Mouse (Mus musculus): ENCODE results near the gene Cnot10. TPM values are rescaled to one million over a fixed set of nuclear protein-coding genes. Genes with fewer than 3 reads are reported as not detected.
A peak's percentile ranks its signal among the peaks of the same experiment; 100 is the strongest.

Cnot10 gene
- polyA plus RNA-seq (2015; fragmentation: Nextera tagmentation; extraction: Ambion mirVana): 64.4 and 64.7 TPM in 2 replicates

DNA sequence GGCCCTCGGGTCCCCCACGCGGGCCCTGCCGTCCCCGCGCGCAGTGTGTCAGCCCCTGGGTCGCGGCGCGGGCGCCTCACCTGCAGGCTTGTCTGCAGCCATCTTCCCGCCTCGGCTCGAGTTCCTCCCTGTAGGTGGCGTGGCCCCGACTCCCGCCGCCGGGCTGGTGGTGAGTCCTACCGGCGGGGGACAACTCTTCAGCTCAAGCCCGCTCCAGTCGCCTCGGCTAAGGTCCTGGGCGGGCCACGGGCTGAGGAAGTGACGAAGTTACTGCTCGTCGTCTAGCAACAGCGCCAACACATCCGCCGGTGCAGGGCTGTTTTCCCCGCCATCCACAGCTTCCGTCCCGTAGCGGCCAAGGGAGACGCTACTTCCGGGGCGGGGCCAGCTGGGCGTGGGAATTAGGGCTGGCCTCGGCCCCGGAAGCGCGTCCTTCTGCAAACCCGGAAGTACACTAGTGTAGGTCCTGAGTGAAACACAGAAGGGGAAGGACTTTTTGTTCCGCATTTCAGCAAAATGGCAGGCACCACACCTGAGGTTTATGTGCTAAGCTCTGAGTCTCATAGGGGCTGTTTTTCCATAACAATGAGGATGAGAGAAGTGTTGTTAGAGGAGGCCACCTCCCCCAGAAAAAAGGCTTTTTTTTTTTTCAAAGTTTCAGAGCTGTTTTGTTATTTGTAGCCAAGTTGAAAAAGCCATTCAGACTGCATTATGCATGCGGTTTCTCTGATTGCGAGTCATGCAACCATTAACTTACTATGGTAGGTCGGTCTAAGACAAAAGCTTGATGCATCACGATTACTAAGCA lies at the start of gene Cnot10:
Gene Cnot10 (minus strand): TSS at position 346 of the 808 bp plus-strand sequence.
- H3K4me3 ChIP-seq (ENCODE audit: low read length): peak within 1 kb of the TSS; percentile 79

DNA sequence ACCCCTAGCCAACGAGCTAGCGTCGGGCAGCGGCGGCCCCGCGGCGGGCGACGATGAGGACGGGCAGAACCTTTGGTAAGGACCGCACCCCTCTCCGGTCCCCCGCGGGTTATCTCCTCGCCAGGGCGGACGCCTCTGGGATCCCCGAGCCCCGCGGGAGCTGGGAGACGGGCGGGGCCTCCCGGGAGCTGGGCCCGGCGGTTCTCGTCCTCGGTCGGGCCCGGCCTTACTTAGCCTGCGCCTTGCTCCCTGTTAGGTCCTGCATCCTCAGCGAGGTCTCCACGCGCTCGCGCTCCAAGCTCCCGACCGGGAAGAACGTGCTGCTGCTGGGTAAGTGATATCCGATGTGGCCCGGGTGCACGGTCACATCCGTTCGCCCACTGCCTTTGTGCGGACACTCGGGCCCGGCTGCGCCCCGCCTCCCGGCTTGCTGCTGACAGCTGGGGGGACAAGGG lies 49.0 kb upstream of the Cnot10 start:
- peak; percentile 67 for ATAC-seq (ENCODE audit: low read depth)

More for the DNA sequence above, at the start of gene Cnot10:
- Histone ChIP-seq H3K36me3 (ENCODE audit: control insufficient read depth, insufficient read depth, low read length) (no peaks in the 10 kb centered on the region), H3K4me1 (replicated peaks; ENCODE audit: control insufficient read depth, insufficient read depth, low read length) (peaks cover 11% of the 10 kb centered on the region), H3K27ac (ENCODE audit: low read length) (peak within 1 kb of the TSS; percentile 89), H3K9ac (ENCODE audit: low read length) (peak within 1 kb of the TSS; percentile 90), H3K4me2 (ENCODE audit: low read depth, low read length) (peak within 1 kb of the TSS; percentile 93), H3K27me3 (ENCODE audit: control insufficient read depth, insufficient read depth, low read depth, low read length) (peaks cover 11% of the 10 kb centered on the region), H3K9me3 (ENCODE audit: control insufficient read depth, low read length) (no peaks in the 10 kb centered on the region)
- WGBS: 4% methylated on average over 51 of the region's 51 CpGs
- ATAC-seq (ENCODE audit: low read depth): peak; percentile 99

DNA sequence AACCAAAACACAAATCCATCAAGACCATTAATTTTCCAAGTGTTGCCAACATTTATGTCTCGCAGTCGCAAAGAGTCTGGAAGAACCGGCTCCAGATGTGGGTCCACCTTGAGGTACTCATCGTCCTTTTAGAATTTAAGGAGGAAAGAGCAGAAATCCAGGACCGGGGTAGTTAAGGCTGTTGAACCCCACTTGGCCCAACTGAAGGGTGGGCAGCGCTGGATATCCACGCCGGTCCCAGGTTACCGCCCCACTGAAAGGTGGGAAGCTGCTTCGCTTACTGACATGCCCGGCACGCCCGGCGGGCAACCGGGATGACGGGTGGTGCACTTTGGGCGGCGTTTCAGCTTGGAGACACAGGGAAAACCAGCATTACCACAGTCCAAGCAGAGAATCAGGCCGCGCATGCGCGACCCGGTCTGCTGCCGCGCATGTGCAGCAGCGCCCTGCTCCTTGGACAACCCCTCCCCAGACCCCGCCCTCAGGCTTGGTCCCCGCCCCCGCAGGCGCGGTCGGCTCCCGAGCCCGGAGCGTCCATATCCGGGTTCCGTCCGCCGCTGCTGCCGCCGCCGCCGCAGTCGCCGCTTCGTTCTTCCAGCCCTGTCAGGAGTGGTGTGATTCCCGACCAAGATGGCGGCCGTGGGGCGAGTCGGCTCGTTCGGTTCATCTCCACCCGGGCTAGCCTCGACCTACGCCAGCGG lies 48.4 kb upstream of the Cnot10 start, which contains the start of gene Dync1li1:
Gene Dync1li1 (plus strand): TSS at position 539 of the 701 bp plus-strand sequence.
- H3K4me2 ChIP-seq (ENCODE audit: low read depth, low read length): peak within 1 kb of the TSS; percentile 86
- under 1% methylated on average over 52 of the region's 57 CpGs for WGBS
- H3K4me3 ChIP-seq (ENCODE audit: low read length): peak within 1 kb of the TSS; percentile 96
- peak within 1 kb of the TSS; percentile 95 for H3K9ac ChIP-seq (ENCODE audit: low read length)
- peaks cover 18% of the 10 kb centered on the region for H3K4me1 ChIP-seq (replicated peaks; ENCODE audit: control insufficient read depth, insufficient read depth, low read length)
- H3K27ac ChIP-seq (ENCODE audit: low read length): peak within 1 kb of the TSS; percentile 84
- H3K36me3 ChIP-seq (ENCODE audit: control insufficient read depth, insufficient read depth, low read length): no peaks in the 10 kb centered on the region; the same call in 1 of the 2 replicates
- ATAC-seq (ENCODE audit: low read depth): peak; percentile 98
- H3K9me3 ChIP-seq (ENCODE audit: control insufficient read depth, low read length): no peaks in the 10 kb centered on the region
- H3K27me3 ChIP-seq (ENCODE audit: control insufficient read depth, insufficient read depth, low read depth, low read length): no peaks in the 10 kb centered on the region

More for the DNA sequence above, 49.0 kb upstream of the Cnot10 start:
- peaks cover 18% of the 10 kb centered on the region for H3K4me1 ChIP-seq (replicated peaks; ENCODE audit: control insufficient read depth, insufficient read depth, low read length)
- H3K36me3 ChIP-seq (ENCODE audit: control insufficient read depth, insufficient read depth, low read length): no peaks in the 10 kb centered on the region; the same call in 1 of the 2 replicates
- H3K9ac ChIP-seq (ENCODE audit: low read length): peak overlapping the region; percentile 95
- under 1% methylated on average over 49 of the region's 50 CpGs for WGBS
- H3K27ac ChIP-seq (ENCODE audit: low read length): peak overlapping the region; percentile 84
- no peaks in the 10 kb centered on the region for H3K9me3 ChIP-seq (ENCODE audit: control insufficient read depth, low read length)
- no peaks in the 10 kb centered on the region for H3K27me3 ChIP-seq (ENCODE audit: control insufficient read depth, insufficient read depth, low read depth, low read length)
- H3K4me2 ChIP-seq (ENCODE audit: low read depth, low read length): peak overlapping the region; percentile 86
- H3K4me3 ChIP-seq (ENCODE audit: low read length): peak overlapping the region; percentile 96

DNA sequence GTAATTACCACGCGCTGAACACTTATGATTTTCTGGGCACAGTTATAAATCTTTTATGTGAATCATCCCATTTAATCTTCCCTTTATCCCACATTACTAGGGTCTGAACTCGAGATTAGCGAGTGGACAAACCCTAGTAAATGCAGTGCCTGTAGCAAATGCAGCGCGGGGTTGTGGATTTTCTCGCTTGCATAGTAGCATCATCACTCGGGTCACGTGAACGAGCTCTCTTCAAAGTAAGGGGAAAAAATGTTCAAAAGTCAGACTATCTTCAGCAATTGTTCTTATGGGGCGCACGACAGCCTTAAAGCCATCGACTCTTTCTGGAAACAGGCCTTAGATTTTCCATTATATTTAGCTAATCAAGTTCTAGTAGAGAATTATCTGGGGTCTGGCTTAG lies 47.7 kb upstream of the Cnot10 start:
- peak overlapping the region; percentile 96 for H3K4me3 ChIP-seq (ENCODE audit: low read length)
- no peaks in the 10 kb centered on the region; the same call in 1 of the 2 replicates for H3K36me3 ChIP-seq (ENCODE audit: control insufficient read depth, insufficient read depth, low read length)
- ATAC-seq (ENCODE audit: low read depth): no peak
- H3K27ac ChIP-seq (ENCODE audit: low read length): no peak overlapping the region
- 68% methylated on average over 13 of the region's 13 CpGs for WGBS
- H3K27me3 ChIP-seq (ENCODE audit: control insufficient read depth, insufficient read depth, low read depth, low read length): no peaks in the 10 kb centered on the region
- peaks cover 18% of the 10 kb centered on the region for H3K4me1 ChIP-seq (replicated peaks; ENCODE audit: control insufficient read depth, insufficient read depth, low read length)
- no peaks in the 10 kb centered on the region for H3K9me3 ChIP-seq (ENCODE audit: control insufficient read depth, low read length)
- H3K4me2 ChIP-seq (ENCODE audit: low read depth, low read length): peak overlapping the region; percentile 75
- H3K9ac ChIP-seq (ENCODE audit: low read length): peak overlapping the region; percentile 80; the same call in 1 of the 2 replicates

DNA sequence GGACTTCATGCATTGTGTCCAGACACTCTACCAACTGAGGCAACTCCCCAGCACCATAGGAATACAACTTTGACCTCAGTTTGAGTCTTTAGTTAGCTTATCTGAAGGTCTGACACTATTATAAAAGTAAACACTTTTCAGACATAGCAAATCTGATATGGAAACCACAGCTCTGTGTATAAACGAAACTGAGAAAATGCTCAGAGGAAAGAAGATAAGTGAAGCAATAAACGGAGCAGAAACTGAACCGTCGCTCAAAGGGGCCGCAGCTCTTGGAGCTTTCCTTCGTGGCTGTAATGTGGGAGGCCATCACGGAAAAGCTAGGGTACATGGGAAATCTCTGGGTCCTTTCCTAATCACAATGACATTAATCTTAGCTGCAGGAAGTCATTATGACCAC lies 46.3 kb upstream of the Cnot10 start:
- WGBS: 62% methylated on average over 7 of the region's 7 CpGs
- no peaks in the 10 kb centered on the region for H3K9me3 ChIP-seq (ENCODE audit: control insufficient read depth, low read length)
- no peaks in the 10 kb centered on the region for H3K36me3 ChIP-seq (ENCODE audit: control insufficient read depth, insufficient read depth, low read length)
- H3K27ac ChIP-seq (ENCODE audit: low read length): no peak overlapping the region
- H3K4me1 ChIP-seq (replicated peaks; ENCODE audit: control insufficient read depth, insufficient read depth, low read length): peaks cover 18% of the 10 kb centered on the region
- no peak overlapping the region for H3K4me2 ChIP-seq (ENCODE audit: low read depth, low read length)
- ATAC-seq (ENCODE audit: low read depth): no peak
- H3K4me3 ChIP-seq (ENCODE audit: low read length): no peak overlapping the region
- H3K27me3 ChIP-seq (ENCODE audit: control insufficient read depth, insufficient read depth, low read depth, low read length): no peaks in the 10 kb centered on the region
- H3K9ac ChIP-seq (ENCODE audit: low read length): no peak overlapping the region

DNA sequence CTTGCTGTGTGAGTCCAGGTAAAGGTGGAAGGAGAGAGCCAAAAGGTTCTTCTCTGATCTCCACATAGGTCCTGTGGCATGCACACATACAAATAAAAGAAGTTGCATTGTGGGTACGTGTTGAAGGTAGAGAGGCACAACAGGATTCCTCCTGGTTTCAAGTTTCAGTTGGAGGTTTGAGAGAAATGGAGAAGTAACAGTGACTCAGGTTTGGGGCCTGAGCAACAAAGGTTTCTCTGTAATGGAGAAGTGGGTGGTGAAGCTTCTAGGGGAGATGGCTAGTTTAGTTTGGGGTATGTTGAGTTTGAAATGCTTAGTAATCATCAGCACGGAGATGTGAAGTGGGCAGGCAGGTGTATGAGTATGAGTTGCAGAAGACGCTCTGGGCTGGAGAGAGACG lies 42.2 kb upstream of the Cnot10 start:
- H3K9ac ChIP-seq (ENCODE audit: low read length): no peak overlapping the region
- WGBS: 69% methylated on average over 4 of the region's 4 CpGs
- no peaks in the 10 kb centered on the region for H3K27me3 ChIP-seq (ENCODE audit: control insufficient read depth, insufficient read depth, low read depth, low read length)
- no peaks in the 10 kb centered on the region for H3K36me3 ChIP-seq (ENCODE audit: control insufficient read depth, insufficient read depth, low read length)
- H3K4me3 ChIP-seq (ENCODE audit: low read length): no peak overlapping the region
- no peaks in the 10 kb centered on the region for H3K4me1 ChIP-seq (replicated peaks; ENCODE audit: control insufficient read depth, insufficient read depth, low read length)
- H3K9me3 ChIP-seq (ENCODE audit: control insufficient read depth, low read length): no peaks in the 10 kb centered on the region
- H3K27ac ChIP-seq (ENCODE audit: low read length): no peak overlapping the region
- H3K4me2 ChIP-seq (ENCODE audit: low read depth, low read length): no peak overlapping the region
- ATAC-seq (ENCODE audit: low read depth): no peak

DNA sequence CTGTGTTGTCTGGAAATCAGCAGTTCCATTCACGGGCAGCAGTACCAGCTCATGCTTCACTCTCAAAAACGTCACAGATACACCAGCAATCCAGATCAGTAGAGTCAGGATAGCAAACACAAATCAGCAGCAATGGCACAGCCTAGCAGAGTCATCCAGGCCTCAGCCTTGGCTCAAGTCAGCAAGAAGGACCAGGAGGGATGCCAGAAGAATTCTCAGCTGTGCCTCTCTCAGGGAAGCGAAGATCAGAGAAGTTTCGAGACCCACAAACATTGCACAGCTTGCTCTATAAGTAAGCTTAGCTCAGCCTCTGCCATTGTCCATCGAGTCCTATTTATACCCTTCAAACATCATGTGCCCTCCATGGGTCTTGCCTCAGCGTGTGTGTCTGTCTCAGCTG lies 40.5 kb upstream of the Cnot10 start:
- no peak overlapping the region for H3K9ac ChIP-seq (ENCODE audit: low read length)
- no peak for ATAC-seq (ENCODE audit: low read depth)
- no peaks in the 10 kb centered on the region for H3K27me3 ChIP-seq (ENCODE audit: control insufficient read depth, insufficient read depth, low read depth, low read length)
- no peaks in the 10 kb centered on the region for H3K9me3 ChIP-seq (ENCODE audit: control insufficient read depth, low read length)
- H3K4me2 ChIP-seq (ENCODE audit: low read depth, low read length): no peak overlapping the region
- no peaks in the 10 kb centered on the region for H3K4me1 ChIP-seq (replicated peaks; ENCODE audit: control insufficient read depth, insufficient read depth, low read length)
- H3K27ac ChIP-seq (ENCODE audit: low read length): no peak overlapping the region
- H3K36me3 ChIP-seq (ENCODE audit: control insufficient read depth, insufficient read depth, low read length): no peaks in the 10 kb centered on the region
- no peak overlapping the region for H3K4me3 ChIP-seq (ENCODE audit: low read length)
- WGBS: 69% methylated on average over 6 of the region's 6 CpGs

DNA sequence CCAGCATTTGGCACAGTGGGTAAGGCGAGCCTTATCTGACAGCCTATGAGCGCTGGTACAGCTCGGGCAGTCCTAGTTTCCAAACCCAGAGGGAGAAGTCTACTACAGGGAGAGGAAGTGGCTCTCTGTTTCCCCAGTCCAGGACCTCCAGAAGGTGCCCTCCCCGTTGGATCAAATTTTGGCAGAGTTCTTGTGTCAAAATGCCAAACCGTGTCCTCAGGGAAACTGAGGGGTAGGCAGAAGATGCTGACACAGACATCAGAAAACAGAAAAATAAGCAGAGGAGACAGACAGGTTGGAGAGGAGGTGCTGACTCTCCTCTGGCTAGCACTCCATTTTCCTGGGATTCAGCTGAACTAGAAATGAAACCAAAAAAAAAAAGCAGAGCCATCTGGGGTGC lies 40.0 kb upstream of the Cnot10 start:
- H3K4me1 ChIP-seq (replicated peaks; ENCODE audit: control insufficient read depth, insufficient read depth, low read length): no peaks in the 10 kb centered on the region
- H3K27ac ChIP-seq (ENCODE audit: low read length): no peak overlapping the region
- no peaks in the 10 kb centered on the region for H3K9me3 ChIP-seq (ENCODE audit: control insufficient read depth, low read length)
- WGBS: 69% methylated on average over 5 of the region's 5 CpGs
- no peak overlapping the region for H3K4me2 ChIP-seq (ENCODE audit: low read depth, low read length)
- H3K9ac ChIP-seq (ENCODE audit: low read length): no peak overlapping the region
- no peaks in the 10 kb centered on the region for H3K27me3 ChIP-seq (ENCODE audit: control insufficient read depth, insufficient read depth, low read depth, low read length)
- ATAC-seq (ENCODE audit: low read depth): no peak
- no peaks in the 10 kb centered on the region for H3K36me3 ChIP-seq (ENCODE audit: control insufficient read depth, insufficient read depth, low read length)
- H3K4me3 ChIP-seq (ENCODE audit: low read length): no peak overlapping the region

DNA sequence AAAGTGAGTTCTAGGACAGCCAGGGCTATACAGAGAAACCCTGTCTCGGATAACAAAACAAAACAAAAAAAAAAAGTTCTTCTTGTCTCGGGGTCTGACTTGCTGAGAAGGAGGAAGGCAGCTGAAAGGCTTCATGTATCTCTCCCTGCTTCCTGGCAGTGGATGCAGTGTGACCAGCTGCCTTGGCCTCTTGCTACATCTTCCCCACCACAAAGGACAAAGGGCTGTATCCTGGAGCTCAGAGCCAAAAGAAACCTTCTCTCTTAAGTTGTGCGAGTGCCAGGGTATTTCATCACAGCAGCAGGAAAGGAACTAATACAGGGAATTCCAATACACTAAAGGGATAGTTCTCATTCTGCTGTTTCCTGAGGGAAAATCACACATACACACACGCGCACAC lies 38.6 kb upstream of the Cnot10 start:
- no peak; the same call in 1 of the 2 replicates for ATAC-seq (ENCODE audit: low read depth)
- Histone ChIP-seq H3K4me2 (ENCODE audit: low read depth, low read length) (no peak overlapping the region), H3K4me3 (ENCODE audit: low read length) (no peak overlapping the region), H3K27ac (ENCODE audit: low read length) (no peak overlapping the region), H3K36me3 (ENCODE audit: control insufficient read depth, insufficient read depth, low read length) (no peaks in the 10 kb centered on the region), H3K4me1 (replicated peaks; ENCODE audit: control insufficient read depth, insufficient read depth, low read length) (no peaks in the 10 kb centered on the region), H3K9ac (ENCODE audit: low read length) (no peak overlapping the region), H3K27me3 (ENCODE audit: control insufficient read depth, insufficient read depth, low read depth, low read length) (no peaks in the 10 kb centered on the region), H3K9me3 (ENCODE audit: control insufficient read depth, low read length) (no peaks in the 10 kb centered on the region)
- WGBS: 63% methylated on average over 5 of the region's 5 CpGs

All from lung, embryonic 16.5 days (tissue).